Mouse (Mus musculus): ENCODE data around the gene March10. TPM values are rescaled to one million over a fixed set of nuclear protein-coding genes. Genes with fewer than 3 reads are reported as not detected.

The March10 gene
- polyA plus RNA-seq, 1 experiment from 2014 or later, result 0.12 TPM

DNA sequence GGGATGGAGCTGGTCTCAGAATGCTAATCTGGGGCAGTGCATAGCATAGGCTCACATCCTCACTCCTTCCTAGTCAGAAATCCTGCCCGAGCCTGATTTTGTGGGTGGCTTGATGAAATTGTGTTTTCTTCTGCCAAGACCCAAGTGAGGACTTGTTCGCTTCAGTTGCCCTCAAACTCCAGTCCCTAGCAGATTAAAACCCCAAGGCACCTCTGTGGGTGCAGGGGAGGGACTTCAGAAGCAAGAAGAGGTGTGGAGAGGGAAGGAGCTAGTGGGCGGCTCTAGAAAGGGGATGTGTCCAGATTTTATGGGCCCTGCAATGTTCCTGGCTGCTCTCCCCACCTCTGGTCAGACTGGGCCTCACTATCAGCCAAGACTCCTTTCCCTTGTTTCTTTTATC lies 125.4 kb downstream of the March10 start:
- no peak for ATAC-seq (ENCODE audit: low FRiP score, low TSS enrichment)
- H3K9me3 ChIP-seq (ENCODE audit: low read length), result no peaks in the 10 kb centered on the region
- no peak overlapping the region for H3K9ac ChIP-seq (replicated peaks; ENCODE audit: low read length)
- H3K36me3 ChIP-seq (ENCODE audit: insufficient read depth, low read length), result no peaks in the 10 kb centered on the region
- peaks cover 19% of the 10 kb centered on the region; the same call in 1 of the 2 replicates for H3K4me1 ChIP-seq (ENCODE audit: insufficient read depth, low read length)
- no peak overlapping the region for H3K4me3 ChIP-seq (ENCODE audit: low read length)
- H3K27ac ChIP-seq (ENCODE audit: low read length), result no peak overlapping the region
- H3K27me3 ChIP-seq (ENCODE audit: insufficient read depth, low read length), result no peaks in the 10 kb centered on the region
- no peak overlapping the region for H3K4me2 ChIP-seq (replicated peaks; ENCODE audit: low read depth, low read length)
- WGBS, result 76% methylated on average over 3 of the region's 3 CpGs

GRCm38 (mm10) chr11:105329962-105330361 lies 126.6 kb downstream of the March10 start:
- H3K9me3 ChIP-seq (ENCODE audit: low read length), result no peaks in the 10 kb centered on the region
- H3K4me2 ChIP-seq (replicated peaks; ENCODE audit: low read depth, low read length), result no peak overlapping the region
- H3K27me3 ChIP-seq (ENCODE audit: insufficient read depth, low read length), result no peaks in the 10 kb centered on the region
- WGBS, result 32% methylated on average over 9 of the region's 9 CpGs
- H3K4me1 ChIP-seq (ENCODE audit: insufficient read depth, low read length), result peaks cover 19% of the 10 kb centered on the region; the same call in 1 of the 2 replicates
- no peak for ATAC-seq (ENCODE audit: low FRiP score, low TSS enrichment)
- no peak overlapping the region for H3K27ac ChIP-seq (ENCODE audit: low read length)
- H3K36me3 ChIP-seq (ENCODE audit: insufficient read depth, low read length), result peaks cover 5% of the 10 kb centered on the region; the same call in 1 of the 2 replicates
- no peak overlapping the region for H3K9ac ChIP-seq (replicated peaks; ENCODE audit: low read length)
- H3K4me3 ChIP-seq (ENCODE audit: low read length), result no peak overlapping the region

GRCm38 (mm10) chr11:105327101-105327500 lies 129.4 kb downstream of the March10 start:
- WGBS, result 87% methylated on average over 3 of the region's 3 CpGs
- no peak for ATAC-seq (ENCODE audit: low FRiP score, low TSS enrichment)

DNA sequence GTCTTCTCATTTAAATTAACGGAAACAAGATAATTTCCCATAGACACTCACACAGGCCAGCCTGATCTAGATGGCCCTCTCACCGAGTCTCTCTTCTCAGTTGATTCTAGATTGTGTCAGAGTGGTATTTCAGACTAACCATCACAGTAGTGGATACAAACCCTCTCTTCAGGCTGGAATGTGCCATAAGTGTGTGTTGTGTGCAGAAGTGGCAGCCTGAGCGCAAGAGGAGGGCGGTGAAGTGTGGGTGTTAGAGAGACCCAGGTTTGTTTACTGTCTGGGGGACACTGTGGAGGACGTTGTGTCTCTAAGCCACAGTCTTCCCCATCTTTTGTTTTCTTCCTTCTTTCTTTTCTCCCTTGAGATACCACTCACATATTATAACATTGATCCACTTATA lies 133.0 kb downstream of the March10 start:
- no peak for ATAC-seq (ENCODE audit: low FRiP score, low TSS enrichment)
- WGBS, result 86% methylated on average over 5 of the region's 5 CpGs
- Histone ChIP-seq H3K27me3 (ENCODE audit: insufficient read depth, low read length) (no peaks in the 10 kb centered on the region), H3K9me3 (ENCODE audit: low read length) (no peaks in the 10 kb centered on the region), H3K9ac (replicated peaks; ENCODE audit: low read length) (no peak overlapping the region), H3K4me2 (replicated peaks; ENCODE audit: low read depth, low read length) (no peak overlapping the region), H3K4me3 (ENCODE audit: low read length) (no peak overlapping the region), H3K27ac (ENCODE audit: low read length) (no peak overlapping the region), H3K36me3 (ENCODE audit: insufficient read depth, low read length) (peaks cover 8% of the 10 kb centered on the region; the same call in 1 of the 2 replicates), H3K4me1 (ENCODE audit: insufficient read depth, low read length) (no peaks in the 10 kb centered on the region)

More at GRCm38 (mm10) chr11:105327101-105327500, 129.4 kb downstream of the March10 start:
- Histone ChIP-seq H3K27ac (ENCODE audit: low read length) (no peak overlapping the region), H3K9me3 (ENCODE audit: low read length) (no peaks in the 10 kb centered on the region), H3K4me2 (replicated peaks; ENCODE audit: low read depth, low read length) (no peak overlapping the region), H3K4me3 (ENCODE audit: low read length) (no peak overlapping the region), H3K36me3 (ENCODE audit: insufficient read depth, low read length) (peaks cover 5% of the 10 kb centered on the region; the same call in 1 of the 2 replicates), H3K27me3 (ENCODE audit: insufficient read depth, low read length) (no peaks in the 10 kb centered on the region), H3K9ac (replicated peaks; ENCODE audit: low read length) (no peak overlapping the region), H3K4me1 (ENCODE audit: insufficient read depth, low read length) (peaks cover 16% of the 10 kb centered on the region; the same call in 1 of the 2 replicates)

GRCm38 (mm10) chr11:105321090-105321489 lies 135.4 kb downstream of the March10 start:
- no peak overlapping the region for H3K4me3 ChIP-seq (ENCODE audit: low read length)
- no peak overlapping the region for H3K9ac ChIP-seq (replicated peaks; ENCODE audit: low read length)
- no peak for ATAC-seq (ENCODE audit: low FRiP score, low TSS enrichment)
- H3K4me2 ChIP-seq (replicated peaks; ENCODE audit: low read depth, low read length), result no peak overlapping the region
- H3K27me3 ChIP-seq (ENCODE audit: insufficient read depth, low read length), result no peaks in the 10 kb centered on the region
- H3K27ac ChIP-seq (ENCODE audit: low read length), result no peak overlapping the region
- peaks cover 8% of the 10 kb centered on the region; the same call in 1 of the 2 replicates for H3K36me3 ChIP-seq (ENCODE audit: insufficient read depth, low read length)
- no peaks in the 10 kb centered on the region for H3K9me3 ChIP-seq (ENCODE audit: low read length)
- 64% methylated on average over 2 of the region's 2 CpGs for WGBS
- no peaks in the 10 kb centered on the region for H3K4me1 ChIP-seq (ENCODE audit: insufficient read depth, low read length)

GRCm38 (mm10) chr11:105317769-105318168 lies 138.8 kb downstream of the March10 start:
- Histone ChIP-seq H3K9ac (replicated peaks; ENCODE audit: low read length) (no peak overlapping the region), H3K4me3 (ENCODE audit: low read length) (no peak overlapping the region), H3K4me1 (ENCODE audit: insufficient read depth, low read length) (peaks cover 22% of the 10 kb centered on the region), H3K9me3 (ENCODE audit: low read length) (no peaks in the 10 kb centered on the region), H3K4me2 (replicated peaks; ENCODE audit: low read depth, low read length) (no peak overlapping the region), H3K27ac (ENCODE audit: low read length) (no peak overlapping the region), H3K27me3 (ENCODE audit: insufficient read depth, low read length) (no peaks in the 10 kb centered on the region), H3K36me3 (ENCODE audit: insufficient read depth, low read length) (0 out of 2 replicates have a peak, but pooled peaks cover 3% of the 10 kb centered on the region)
- ATAC-seq (ENCODE audit: low FRiP score, low TSS enrichment), result no peak
- WGBS, result 85% methylated on average over 6 of the region's 6 CpGs

GRCm38 (mm10) chr11:105316121-105316520 lies 140.4 kb downstream of the March10 start:
- no peak overlapping the region for H3K4me2 ChIP-seq (replicated peaks; ENCODE audit: low read depth, low read length)
- H3K27me3 ChIP-seq (ENCODE audit: insufficient read depth, low read length), result no peaks in the 10 kb centered on the region
- H3K36me3 ChIP-seq (ENCODE audit: insufficient read depth, low read length), result 0 out of 2 replicates have a peak, but pooled peaks cover 3% of the 10 kb centered on the region
- 93% methylated on average over 4 of the region's 4 CpGs for WGBS
- no peak overlapping the region for H3K27ac ChIP-seq (ENCODE audit: low read length)
- H3K9me3 ChIP-seq (ENCODE audit: low read length), result no peaks in the 10 kb centered on the region
- no peak overlapping the region for H3K9ac ChIP-seq (replicated peaks; ENCODE audit: low read length)
- ATAC-seq (ENCODE audit: low FRiP score, low TSS enrichment), result no peak
- peaks cover 38% of the 10 kb centered on the region for H3K4me1 ChIP-seq (ENCODE audit: insufficient read depth, low read length)
- no peak overlapping the region for H3K4me3 ChIP-seq (ENCODE audit: low read length)

DNA sequence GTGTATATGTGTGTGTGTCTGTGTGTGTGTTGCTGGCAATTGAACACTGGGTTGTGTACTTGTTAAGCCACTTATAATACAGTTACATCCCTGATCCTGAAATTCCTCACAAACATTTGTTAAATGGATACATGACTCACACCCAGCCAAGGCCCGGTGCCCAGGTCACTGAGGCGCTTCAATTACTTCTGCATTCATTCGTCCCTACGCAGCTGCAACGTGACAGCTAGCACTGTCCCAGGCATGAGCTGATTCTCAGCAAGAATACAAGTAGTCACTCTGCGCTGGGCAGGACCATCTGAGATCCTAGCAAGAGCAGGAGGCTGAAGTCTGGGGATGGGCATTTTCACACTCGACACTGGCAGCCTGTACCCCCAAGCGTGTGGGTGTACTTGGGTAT lies 141.2 kb downstream of the March10 start:
- H3K4me1 ChIP-seq (ENCODE audit: insufficient read depth, low read length), result peaks cover 40% of the 10 kb centered on the region
- H3K4me2 ChIP-seq (replicated peaks; ENCODE audit: low read depth, low read length), result no peak overlapping the region
- H3K27me3 ChIP-seq (ENCODE audit: insufficient read depth, low read length), result no peaks in the 10 kb centered on the region
- H3K36me3 ChIP-seq (ENCODE audit: insufficient read depth, low read length), result 0 out of 2 replicates have a peak, but pooled peaks cover 3% of the 10 kb centered on the region
- H3K27ac ChIP-seq (ENCODE audit: low read length), result no peak overlapping the region
- WGBS, result 62% methylated on average over 8 of the region's 8 CpGs
- no peaks in the 10 kb centered on the region for H3K9me3 ChIP-seq (ENCODE audit: low read length)
- ATAC-seq (ENCODE audit: low FRiP score, low TSS enrichment), result no peak
- no peak overlapping the region for H3K9ac ChIP-seq (replicated peaks; ENCODE audit: low read length)
- H3K4me3 ChIP-seq (ENCODE audit: low read length), result no peak overlapping the region

DNA sequence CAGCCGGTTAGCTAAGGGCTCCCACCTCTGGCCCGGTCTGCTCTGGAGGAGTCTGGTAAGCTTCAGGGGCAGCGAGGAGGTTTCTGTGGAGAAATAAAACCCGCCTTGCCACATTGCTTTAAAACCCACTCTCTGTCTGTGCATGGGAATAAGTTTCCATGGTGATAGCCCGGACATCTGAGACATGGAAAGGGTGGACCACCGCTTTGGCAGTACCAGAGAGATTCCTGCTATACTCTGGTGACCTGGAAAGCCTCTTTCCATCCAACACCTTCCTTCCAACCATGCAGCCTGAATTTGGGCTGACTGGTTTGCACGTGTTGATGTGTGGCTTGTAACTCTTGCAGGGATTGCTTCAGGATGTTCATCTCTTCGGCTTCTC lies 142.9 kb downstream of the March10 start:
- no peaks in the 10 kb centered on the region for H3K9me3 ChIP-seq (ENCODE audit: low read length)
- H3K36me3 ChIP-seq (ENCODE audit: insufficient read depth, low read length), result no peaks in the 10 kb centered on the region
- H3K9ac ChIP-seq (replicated peaks; ENCODE audit: low read length), result 0 out of 2 replicates have a peak overlapping the region, but pooled peaks have one; percentile 23
- no peaks in the 10 kb centered on the region for H3K27me3 ChIP-seq (ENCODE audit: insufficient read depth, low read length)
- 32% methylated on average over 8 of the region's 8 CpGs for WGBS
- H3K4me2 ChIP-seq (replicated peaks; ENCODE audit: low read depth, low read length), result no peak overlapping the region
- peaks cover 40% of the 10 kb centered on the region for H3K4me1 ChIP-seq (ENCODE audit: insufficient read depth, low read length)
- H3K4me3 ChIP-seq (ENCODE audit: low read length), result no peak overlapping the region
- H3K27ac ChIP-seq (ENCODE audit: low read length), result peak overlapping the region; percentile 79
- ATAC-seq (ENCODE audit: low FRiP score, low TSS enrichment), result peak; percentile 46

- Histone ChIP-seq H3K9me3 (ENCODE audit: low read length) (no peaks in the 10 kb centered on the region), H3K36me3 (ENCODE audit: insufficient read depth, low read length) (no peaks in the 10 kb centered on the region), H3K4me3 (ENCODE audit: low read length) (no peak overlapping the region), H3K9ac (replicated peaks; ENCODE audit: low read length) (peak overlapping the region; percentile 41; the same call in 1 of the 2 replicates), H3K4me1 (ENCODE audit: insufficient read depth, low read length) (peaks cover 40% of the 10 kb centered on the region), H3K4me2 (replicated peaks; ENCODE audit: low read depth, low read length) (no peak overlapping the region), H3K27ac (ENCODE audit: low read length) (peak overlapping the region; percentile 79), H3K27me3 (ENCODE audit: insufficient read depth, low read length) (no peaks in the 10 kb centered on the region)
- 18% methylated on average over 10 of the region's 10 CpGs for WGBS
- peak; percentile 75 for ATAC-seq (ENCODE audit: low FRiP score, low TSS enrichment)
Observed at GRCm38 (mm10) chr11:105312972-105313632, 143.4 kb downstream of the March10 start.

All from kidney, embryonic 16.5 days (tissue).